Mouse (Mus musculus): ENCODE data around the gene Mfap2.

DNA sequence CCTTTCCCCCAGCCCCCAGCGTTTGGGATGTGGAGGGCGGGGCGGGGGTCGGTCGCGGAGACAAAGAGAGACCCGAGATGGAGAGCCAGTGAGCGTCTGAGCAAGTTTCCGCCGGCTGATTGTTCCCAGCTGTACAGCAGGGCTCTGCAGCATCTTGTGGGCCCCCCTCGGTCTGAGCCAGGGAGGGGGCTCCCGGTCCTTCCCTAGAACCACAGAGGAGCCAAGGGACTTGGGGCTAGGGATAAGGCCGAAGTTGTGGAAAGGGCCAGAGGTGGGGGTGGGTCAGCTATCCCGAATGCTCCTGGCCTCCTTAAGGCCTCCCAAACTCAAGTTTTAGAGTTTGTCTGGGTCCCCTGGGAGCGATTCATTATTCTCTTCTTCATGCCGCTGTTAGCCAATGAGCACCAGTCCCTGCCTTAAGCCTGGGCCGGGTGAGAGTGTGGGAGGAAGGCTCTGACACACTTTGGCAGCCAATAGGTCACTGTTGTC, 767 bp downstream of the Mfap2 start:
- TF ChIP-seq CTCF (IDR thresholded peaks at IDR 0.05; ENCODE audit: insufficient read depth, low read depth, low read length) (no peak), POLR2A (IDR thresholded peaks at IDR 0.05; ENCODE audit: insufficient read depth, low read depth, low read length) (no peak)

Measured in olfactory bulb, adult 2 months (tissue).